Mouse (Mus musculus) gastrocnemius, adult 18-20 months (tissue): ENCODE data around the gene Shf. TPM values are rescaled to one million over a fixed set of nuclear protein-coding genes. Genes with fewer than 3 reads are reported as not detected.
"Not testable (repeated sequence)": the region's sequence is repeated elsewhere in the genome, so short reads cannot be mapped to it uniquely, and the experiment has no call there.

Experiments used
- DNase-seq: peaks from one replicate; pipeline ENCODE4 v3.0.0; 2021; ENCODE audit warnings: low spot score
- total RNA-seq, 2 experiments: library from RNA; stranded (reverse); gene quantifications; 2 replicates each; pipeline ENCODE4 v1.2.3; 2021

Gene Shf
- total RNA-seq, 2 experiments from 2014 or later, result 1.7 to 1.9 TPM

DNA sequence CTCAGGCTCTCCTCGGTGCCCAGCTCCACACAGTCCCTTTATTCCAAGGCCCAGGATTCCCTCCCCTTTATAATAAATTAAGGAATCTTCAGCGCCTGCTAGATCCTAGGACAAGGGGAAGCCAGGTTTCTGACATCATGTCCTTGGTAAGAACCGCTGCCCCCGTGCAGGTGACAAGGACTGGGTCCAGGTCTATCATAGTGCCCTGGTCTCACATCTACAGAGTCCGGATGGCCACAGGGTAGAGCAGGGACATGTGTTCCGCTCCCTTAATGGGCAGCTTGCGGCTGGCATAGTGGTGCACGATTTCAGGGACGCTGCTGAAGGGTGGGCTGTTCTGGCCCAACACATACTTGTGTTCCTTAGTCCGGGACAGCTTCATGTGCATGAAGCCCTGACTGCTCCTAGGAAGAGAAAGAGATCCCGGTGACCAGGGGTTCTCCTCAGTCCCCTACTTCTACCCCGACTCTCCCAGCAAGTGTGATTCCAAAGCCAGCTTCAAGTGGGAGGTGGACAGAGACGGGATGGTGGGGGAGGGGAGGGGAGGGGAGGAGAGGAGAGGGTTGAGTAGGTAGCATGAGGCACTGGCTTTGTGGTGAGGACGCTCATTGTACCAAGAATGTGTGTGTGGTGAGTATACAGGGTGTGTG, 19.7 kb downstream of the Shf start:
- DNase-seq, result peak; percentile 24

DNA sequence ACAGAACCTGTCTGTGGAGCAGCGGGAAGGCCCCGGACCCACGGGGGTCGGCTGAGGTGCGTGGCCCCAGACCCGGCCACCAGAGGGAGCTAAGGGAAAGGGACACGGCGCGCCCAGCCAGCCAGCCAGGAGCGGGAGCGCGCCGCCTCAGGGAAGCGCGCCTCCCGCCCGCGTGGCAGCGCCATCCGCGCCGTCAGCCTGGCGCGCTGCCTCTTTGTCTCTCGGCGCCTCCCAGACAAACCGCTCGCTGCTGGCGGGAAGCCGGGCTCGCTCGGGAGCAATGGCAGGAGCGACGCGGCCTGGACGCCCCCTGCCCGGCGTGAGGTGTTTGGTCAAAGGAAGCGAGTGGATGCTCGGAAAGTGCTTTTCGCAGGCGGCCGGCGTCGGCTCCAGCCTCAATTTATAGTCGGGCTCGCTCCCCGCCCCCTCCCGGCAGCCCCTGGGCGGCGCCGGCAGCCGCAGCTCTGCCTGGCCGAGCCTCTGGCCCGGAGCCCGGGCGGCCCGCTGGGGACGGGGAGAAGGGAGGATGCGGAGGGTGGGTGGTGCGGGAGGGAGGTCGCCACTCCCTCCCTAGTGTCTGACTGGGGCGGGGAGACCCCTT, 20.3 kb downstream of the Shf start:
- DNase-seq, result peak; percentile 88

GRCm38 (mm10) chr2:122347257-122347656, 21.7 kb downstream of the Shf start:
- no peak for DNase-seq

DNA sequence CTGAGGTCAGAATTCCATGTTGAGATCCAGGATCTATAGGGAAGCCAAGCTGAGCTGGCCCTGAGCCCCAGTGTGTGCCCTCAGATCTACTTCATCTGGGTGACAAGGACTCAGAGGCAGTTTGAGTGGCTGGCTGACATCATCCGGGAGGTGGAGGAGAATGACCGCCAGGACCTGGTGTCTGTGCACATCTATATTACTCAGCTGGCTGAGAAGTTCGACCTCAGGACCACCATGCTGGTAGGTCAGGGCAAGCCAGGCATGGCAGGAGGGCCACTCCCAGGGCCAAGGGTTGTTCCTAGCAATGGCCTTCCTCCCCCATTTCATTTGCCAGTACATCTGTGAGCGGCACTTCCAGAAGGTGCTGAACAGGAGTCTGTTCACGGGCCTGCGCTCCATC, 22.8 kb downstream of the Shf start:
- DNase-seq, result not testable (repeated sequence)

DNA sequence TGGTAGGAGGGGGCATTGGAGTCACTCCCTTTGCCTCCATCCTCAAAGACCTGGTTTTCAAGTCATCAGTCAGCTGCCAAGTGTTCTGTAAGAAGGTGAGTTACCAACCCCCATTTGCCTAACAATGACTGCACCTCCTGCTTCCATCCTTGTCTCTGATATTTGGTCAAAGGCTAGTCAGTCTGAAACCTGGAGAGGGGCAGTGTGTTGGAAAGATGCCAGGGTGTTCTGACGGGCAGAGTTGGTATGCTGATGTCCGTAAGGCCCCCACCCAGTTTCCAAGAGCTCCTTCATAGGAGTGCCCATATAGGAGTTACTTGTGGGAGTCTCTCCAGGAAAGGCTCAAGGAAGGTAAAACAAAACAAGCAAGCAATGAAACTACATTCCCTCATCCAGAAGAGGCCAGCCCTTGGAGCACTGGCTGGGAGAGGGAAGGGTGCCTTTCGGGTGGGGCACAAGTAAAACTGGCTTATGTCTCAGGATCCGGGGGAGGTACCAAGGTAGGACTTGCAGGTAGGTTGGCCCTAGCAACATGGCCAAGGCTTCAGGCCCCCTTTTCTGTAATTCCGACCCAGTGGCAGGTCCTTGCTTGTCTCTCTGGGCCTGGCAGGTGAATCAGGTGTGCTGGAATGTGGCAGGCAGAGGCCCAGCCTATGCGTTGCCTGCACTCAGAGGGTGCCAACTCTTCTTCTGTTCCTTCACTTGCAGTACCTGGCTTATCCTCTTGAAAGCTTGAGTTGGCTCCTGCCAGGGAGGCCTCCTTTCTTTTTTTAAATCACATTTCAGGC, 23.7 kb downstream of the Shf start:
- no peak for DNase-seq

GRCm38 (mm10) chr2:122337291-122337690, 31.7 kb downstream of the Shf start:
- DNase-seq, result no peak

- DNase-seq, result peak; percentile 34
These were observed 34.8 kb downstream of the Shf start for GRCm38 (mm10) chr2:122334170-122334569.

GRCm38 (mm10) chr2:122332222-122332621, 36.7 kb downstream of the Shf start:
- DNase-seq, result no peak

DNA sequence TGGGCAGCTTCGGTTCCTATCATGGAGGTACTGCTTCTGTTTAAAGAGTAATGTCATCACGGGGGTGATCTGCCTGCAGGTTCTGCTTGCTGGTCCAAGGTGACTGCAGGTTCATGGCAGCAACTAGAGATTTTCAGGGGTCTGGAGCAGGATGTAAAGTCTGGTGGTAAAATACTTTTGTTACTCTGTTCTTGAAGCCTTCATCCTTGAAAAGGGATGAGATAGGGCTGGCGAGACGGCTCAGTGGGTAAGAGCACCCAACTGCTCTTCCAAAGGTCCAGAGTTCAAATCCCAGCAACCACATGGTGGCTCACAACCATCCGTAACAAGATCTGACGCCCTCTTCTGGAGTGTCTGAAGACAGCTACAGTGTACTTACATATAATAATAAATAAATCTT, 38.6 kb downstream of the Shf start:
- DNase-seq, result not testable (repeated sequence)

DNA sequence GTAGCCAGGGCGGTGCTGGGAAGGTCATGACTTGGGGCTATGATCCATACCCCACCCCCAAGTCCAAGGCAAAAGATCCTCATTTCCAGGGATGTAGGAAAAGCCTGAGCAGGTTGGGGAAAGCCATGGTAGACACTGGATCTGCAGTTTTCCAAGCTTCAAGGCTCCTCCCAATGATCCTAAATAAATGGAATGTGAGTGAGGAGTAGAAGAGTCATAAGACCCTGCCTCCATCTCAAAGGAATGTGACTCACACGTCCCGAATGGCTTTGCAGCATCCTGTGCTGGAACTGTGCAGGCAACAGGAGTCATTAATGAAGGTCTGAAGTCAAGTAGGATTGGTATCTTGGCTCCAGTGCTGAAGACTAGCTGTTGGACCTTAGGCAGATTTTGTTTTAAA, 41.0 kb downstream of the Shf start:
- DNase-seq, result no peak

GRCm38 (mm10) chr2:122325361-122325760, 43.6 kb downstream of the Shf start:
- no peak for DNase-seq

DNA sequence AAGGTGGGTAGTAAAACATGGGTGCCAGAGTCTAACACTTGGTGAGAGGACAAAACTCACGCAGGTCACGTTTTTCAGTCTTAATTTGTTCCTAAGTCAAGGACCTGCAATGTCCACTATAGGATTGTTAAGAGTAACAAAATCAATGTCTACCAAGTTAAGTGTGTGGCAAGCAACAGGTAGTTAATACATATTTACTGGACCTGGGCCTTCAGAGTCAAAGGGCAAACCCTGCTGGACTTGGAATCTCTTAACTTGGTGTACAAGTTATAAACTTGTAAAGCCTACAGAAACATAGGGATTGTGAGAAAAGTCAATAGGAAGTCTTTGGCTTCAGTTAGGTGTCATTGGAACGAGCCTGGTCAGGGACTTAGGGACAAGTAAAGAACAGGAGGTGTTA, 44.4 kb downstream of the Shf start:
- DNase-seq, result no peak

- DNase-seq, result no peak
These were observed 45.0 kb downstream of the Shf start for GRCm38 (mm10) chr2:122323960-122324359.

- peak; percentile 24 for DNase-seq
These were observed 51.6 kb downstream of the Shf start for GRCm38 (mm10) chr2:122317384-122317783.

DNA sequence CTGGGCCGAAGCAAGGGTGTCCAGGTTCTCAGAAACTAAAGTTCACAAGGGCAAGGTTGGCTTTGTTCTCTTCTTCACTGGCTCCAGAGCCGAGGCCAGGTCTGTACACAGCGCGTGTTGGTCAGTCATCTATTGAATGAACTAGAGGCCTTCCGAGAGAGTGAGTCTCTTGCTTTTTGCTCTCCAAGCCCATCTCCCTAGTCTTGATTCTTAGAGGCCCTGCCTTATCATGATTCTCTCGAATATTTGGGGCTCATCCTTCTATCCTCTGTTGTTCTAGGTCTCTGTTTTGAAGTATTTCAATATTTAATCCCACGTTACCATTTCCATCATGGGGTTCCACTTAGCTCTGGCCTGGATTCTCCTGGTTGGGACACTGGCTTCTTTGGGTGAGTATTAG, 53.6 kb downstream of the Shf start, which contains the start of gene Duox1:
Gene Duox1, plus strand, starts transcription at position 301 of the 400 bp plus-strand sequence.
- DNase-seq, result no peak

GRCm38 (mm10) chr2:122313536-122313935, 55.4 kb downstream of the Shf start, which contains the start of gene Duoxa1:
TSS of gene Duoxa1 (minus strand) at chr2:122313730.
- DNase-seq, result no peak

DNA sequence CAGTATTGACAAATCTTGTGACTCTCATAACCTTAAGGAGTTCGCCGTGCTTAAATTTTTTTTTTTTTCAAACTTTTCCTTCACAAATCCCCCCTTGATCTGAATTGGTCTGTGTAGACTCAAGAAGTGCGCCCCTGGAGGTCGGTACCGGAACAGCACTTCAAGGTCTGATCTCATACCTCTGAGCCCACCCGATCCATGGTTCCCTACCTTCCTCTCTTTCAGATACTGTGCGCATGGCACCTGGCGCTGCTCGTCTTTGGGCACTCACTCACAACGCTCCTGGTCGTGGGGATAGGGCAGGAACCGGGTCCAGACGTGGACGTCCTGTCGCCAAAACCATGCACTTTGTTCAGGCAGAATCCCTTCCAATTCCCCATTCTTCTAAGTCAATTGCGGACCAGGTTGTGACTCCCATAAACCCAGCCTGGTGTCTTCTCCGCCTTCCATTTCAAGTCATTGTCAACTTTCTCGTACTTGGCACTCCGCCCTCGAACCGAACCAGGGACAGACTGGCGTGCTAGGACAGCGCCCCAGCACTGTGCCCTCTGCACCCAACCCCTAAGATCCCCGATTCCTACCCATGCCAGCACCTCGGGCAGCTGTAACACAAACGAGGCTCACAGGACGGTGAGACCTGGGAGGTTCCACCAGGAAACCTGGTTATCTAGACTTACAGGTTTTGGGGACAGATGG, 56.1 kb downstream of the Shf start:
- peak; percentile 48 for DNase-seq

DNA sequence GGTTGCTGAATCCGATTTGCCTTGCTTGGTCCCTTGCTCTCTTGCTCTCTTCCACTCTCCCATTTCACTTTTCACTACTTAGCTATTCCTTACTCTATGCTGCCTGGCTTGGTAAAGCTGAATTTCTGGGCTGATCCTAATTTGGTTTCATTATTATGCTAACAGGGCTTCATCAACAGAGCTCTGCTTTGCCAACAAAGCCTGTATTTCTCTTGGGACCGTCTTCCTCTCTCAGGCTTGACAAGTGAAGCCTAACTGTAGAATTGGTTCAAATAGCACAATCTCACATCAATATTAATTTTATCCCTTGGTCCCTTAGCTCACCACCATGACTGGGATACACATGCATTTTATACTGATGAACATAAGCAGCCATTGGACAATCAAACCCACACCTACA, 57.4 kb downstream of the Shf start:
- DNase-seq, result no peak

GRCm38 (mm10) chr2:122309647-122310046, 59.3 kb downstream of the Shf start:
- DNase-seq, result no peak

GRCm38 (mm10) chr2:122306184-122306583, 62.8 kb downstream of the Shf start:
- no peak for DNase-seq

DNA sequence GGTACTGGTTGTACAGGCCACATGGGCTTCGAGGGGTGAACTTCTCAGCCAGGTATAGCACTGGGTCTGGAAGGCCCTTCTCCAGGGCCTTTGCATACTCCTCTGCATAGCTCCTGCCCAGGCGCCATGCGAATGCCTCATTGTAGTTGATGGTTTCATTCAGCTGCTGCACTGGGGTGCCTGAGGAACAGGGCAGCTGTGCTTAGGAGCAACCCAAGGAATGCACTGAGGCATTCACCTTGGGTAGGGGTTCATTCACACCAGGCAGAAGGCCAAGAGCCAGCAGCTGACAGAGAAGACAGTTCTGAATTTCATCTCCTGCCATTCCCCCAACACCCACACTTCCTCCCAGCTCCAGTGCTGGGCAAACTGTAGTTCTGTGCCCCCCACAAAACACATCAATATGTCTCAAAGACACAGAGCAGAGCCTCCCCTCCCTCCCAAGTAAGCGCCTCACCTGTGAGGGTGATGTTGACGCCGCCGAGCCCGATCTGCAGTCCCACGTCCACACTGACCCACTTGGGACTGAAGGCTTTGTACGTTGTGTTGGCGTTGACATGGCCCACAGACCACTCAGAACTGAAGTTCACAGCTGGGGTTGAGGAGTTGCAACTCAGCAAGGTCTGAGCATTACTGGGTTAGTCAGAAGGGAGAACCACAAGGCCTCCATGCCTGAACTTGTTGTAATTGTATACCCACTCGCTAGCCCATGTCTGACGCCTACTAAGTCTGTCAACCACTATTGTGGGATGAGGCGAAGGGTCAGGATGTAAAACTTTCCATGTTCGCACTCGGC, 63.7 kb downstream of the Shf start:
- no peak for DNase-seq
